Mouse (Mus musculus): ENCODE data around the gene Cpeb1.

The Cpeb1 gene

DNA sequence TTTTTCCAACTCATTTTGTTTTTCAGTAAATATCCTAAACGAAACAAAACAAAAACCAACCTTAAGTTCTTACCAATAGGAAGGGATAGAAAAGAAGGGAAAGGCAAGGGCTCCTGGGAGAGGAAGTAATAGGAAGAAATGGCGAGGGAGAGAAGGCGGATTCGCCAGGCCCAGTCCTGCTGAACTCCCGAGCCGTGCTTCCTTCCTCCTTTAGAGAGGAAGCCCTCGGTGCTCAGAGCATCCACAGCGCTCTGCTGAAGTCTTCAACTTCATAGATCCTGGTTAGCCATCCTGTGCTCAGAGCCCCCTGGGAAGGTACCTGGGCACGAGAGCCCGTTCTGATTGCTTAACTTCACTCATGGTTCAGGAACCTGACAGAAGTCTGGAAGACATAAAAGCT is 127.6 kb downstream of the Cpeb1 start:
- DNase-seq (ENCODE audit: low spot score): no peak

DNA sequence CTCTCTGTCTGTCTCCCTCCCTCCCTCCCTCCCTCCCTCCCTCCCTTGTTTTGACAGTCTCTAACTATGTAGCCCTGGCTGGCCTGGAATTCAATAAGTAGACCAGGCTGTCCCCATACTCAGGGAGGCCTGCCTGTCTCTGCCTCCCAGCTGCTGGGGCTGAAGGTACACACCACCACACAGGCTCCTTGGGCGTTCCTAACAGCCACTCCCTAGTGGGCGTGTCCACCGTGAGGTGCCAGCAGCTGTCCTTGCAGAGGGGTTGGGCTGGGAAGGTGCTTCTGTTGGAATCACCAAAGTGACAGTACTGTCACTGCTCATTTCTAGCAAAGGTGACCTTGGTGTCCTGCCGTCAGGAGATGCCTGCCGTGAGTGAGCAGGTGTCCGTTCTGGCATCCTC is 128.4 kb downstream of the Cpeb1 start:
- DNase-seq (ENCODE audit: low spot score): no peak

DNA sequence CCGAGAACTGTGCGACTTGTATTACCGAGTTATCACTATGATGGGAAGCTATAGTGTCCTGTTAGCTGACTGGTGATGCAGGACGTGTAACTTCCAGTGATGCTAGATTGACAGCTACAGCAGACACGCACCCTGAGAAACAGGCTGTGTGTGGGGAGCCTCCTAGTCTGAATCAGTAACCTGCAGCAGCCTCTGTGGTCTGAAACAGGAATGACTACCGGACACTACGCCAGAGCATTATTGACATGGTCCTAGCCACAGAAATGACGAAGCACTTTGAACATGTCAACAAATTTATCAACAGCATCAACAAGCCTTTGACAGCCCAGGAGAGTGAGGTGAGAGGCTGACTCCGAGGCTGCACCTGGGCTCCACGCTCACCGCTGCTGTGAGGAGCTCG is 129.2 kb downstream of the Cpeb1 start:
- DNase-seq (ENCODE audit: low spot score): no peak

DNA sequence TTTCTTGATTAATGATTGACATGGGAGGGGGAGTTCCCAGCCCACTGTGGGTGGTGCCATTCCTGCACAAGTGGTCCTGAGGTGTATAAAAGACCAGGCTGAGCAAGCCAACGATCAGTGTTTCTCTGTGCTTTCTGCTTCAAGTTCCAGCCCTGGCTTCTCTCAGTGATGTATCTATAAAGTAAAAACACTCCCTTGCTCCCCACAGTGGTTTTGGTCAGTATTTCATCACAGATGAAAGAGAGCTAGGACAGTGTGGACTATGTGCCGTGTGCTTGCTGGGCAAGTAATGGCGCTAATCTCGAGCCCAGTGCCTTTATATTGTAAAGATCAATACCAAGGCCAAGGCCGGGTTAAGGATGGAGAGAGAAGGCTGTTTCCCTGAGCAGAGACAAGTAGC is 133.5 kb downstream of the Cpeb1 start:
- DNase-seq (ENCODE audit: low spot score): no peak

DNA sequence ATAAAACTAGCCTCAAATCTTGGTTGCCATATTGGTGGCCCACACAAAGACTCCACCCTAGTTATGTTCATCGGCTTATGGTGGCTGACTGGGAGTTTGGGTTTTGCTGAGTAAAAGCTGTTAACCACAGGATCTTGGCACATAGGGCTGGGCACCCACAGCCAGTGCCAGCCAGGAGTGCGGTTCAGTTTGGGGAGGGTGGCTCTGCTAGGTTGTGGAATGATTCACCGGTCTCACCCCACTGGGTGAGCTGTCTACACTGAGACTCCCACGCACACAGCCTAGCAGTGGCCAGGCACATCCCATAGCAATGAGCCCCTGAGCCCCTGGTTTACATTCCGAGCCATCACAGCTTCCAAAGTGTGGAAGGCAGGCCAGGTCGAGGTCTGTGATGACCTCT is 135.5 kb downstream of the Cpeb1 start:
- DNase-seq (ENCODE audit: low spot score): no peak

GRCm38 (mm10) chr7:81315583-81315982 is 139.7 kb downstream of the Cpeb1 start:
- DNase-seq (ENCODE audit: low spot score): no peak

GRCm38 (mm10) chr7:81311581-81311980 is 143.7 kb downstream of the Cpeb1 start:
- no peak for DNase-seq (ENCODE audit: low spot score)

DNA sequence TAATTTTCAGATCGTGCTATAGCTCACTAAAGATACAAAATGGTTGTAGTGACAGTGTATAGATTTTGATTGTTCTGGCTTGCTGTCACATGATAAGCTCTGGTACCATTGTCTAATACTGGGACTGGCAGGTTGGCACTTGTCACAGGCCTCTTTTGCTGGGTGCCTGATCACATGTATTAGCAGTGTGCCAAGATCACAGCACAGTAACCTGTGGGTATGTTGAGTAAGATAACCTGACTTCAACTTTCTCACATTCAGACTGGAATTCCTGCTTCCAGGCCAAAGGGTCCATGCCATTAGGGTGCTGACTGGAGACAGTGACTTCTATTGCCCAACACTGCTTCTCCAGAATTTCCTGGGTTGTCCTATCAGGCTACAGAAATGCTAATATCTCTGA is 144.1 kb downstream of the Cpeb1 start:
- no peak for DNase-seq (ENCODE audit: low spot score)

GRCm38 (mm10) chr7:81309247-81309646 is 146.0 kb downstream of the Cpeb1 start:
- DNase-seq (ENCODE audit: low spot score): no peak

GRCm38 (mm10) chr7:81307735-81308134 is 147.5 kb downstream of the Cpeb1 start:
- DNase-seq (ENCODE audit: low spot score): no peak

DNA sequence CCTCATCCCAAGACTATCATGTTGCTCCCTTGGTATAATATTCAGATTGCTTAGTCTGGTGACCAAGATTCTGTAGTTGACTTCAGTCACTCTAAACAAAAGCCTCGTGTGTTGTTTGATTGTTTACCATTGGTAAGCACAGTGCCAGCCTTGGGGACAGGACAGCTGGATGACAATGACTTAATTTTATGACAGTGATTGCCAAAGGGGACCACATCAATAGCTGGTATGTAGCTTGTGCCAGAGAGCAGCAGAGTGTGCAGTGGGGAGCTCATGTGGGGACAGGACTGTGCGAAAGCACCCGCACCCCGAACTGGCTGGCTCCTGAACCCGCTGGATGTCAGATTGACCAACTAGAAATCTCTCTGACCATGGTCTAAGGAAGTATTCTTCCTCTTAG is 150.6 kb downstream of the Cpeb1 start:
- no peak for DNase-seq (ENCODE audit: low spot score)

- no peak for DNase-seq (ENCODE audit: low spot score)
Observed at GRCm38 (mm10) chr7:81304100-81304499, 151.2 kb downstream of the Cpeb1 start.

DNA sequence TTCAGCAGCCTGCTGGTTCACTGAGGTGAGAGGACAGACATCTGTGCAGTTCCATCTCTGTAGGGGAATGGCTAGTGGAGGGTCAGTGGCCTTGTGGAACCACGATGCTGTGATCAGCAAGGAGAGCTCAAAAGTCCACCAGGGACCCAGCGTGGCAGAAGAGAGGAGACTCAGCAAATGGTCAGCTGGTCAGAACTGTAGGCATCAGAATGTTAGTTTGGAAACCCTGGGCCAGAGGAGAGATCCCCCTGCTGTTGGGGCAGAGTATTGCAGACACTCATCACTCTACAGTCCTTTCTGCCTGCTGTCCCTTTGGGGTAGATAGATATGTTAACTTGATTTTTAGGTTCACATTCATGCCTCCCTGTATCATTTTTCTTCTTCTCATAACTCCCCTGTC is 151.6 kb downstream of the Cpeb1 start:
- DNase-seq (ENCODE audit: low spot score): no peak

DNA sequence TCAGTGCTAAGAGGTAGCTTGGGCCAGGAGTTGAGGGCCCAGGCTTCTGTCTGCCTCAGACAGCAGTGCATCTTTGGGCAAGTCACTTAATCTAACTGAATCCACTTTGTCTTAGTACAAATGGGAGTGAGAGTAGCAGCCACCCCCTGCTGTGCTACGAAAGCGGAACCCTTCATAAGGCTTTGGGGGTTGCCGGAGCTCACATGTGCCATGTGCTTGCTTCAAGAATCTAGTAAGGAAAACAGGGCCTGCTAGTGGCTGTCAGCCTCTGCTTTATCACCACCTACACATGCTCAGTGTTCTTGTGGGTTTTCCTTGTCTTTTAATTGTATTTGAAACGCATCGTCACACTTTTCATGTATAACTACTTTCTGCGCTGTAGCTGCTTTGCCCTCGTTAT is 153.9 kb downstream of the Cpeb1 start:
- no peak for DNase-seq (ENCODE audit: low spot score)

DNA sequence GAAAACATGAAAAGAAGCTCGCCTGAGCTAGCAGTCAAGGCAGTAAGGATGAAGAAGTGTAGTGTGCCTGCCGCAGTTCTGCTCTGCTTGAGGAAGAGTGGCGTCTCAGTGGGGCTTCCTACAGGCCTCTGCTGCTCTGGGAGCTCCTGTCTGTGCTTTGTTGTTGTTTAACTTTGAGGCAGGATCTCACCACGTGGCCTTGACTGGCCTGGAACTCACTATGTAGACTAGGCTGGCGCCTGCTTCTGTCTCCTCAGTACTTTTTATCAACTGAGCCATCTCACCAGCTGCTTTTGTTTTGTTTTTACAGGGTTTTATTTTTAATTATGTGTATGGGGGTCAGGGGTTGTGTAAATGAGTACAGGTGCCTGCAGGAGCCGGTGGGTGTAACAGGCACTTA is 157.1 kb downstream of the Cpeb1 start:
- no peak for DNase-seq (ENCODE audit: low spot score)

Data from MN1 (cell line).